Mouse (Mus musculus) midbrain, embryonic 12.5 days (tissue): Measurements from ENCODE around the gene Rprd1b. TPM values are rescaled to one million over a fixed set of nuclear protein-coding genes. Genes with fewer than 3 reads are reported as not detected.

ENCODE experiments used
- ATAC-seq: fragments of 200-750 bp; cut with Nextera tagmentation; 2 replicates; pipeline ENCODE4 v1.8.0; 2017; ENCODE audit warnings: low read depth, moderate TSS enrichment, moderate library complexity; ENCODE audit not compliant: low FRiP score
- H3K27ac ChIP-seq: fragments of 300-500 bp; sonication (generic); replicated peaks from 2 replicates; pipeline ENCODE4 v1.5.1; 2016; ENCODE audit warnings: mild to moderate bottlenecking
- H3K27me3 ChIP-seq: fragments of 300-500 bp; sonication (generic); 2 replicates; pipeline ENCODE4 v1.6.1; 2016; ENCODE audit warnings: mild to moderate bottlenecking
- H3K36me3 ChIP-seq: fragments of 300-500 bp; sonication (generic); 2 replicates; pipeline ENCODE4 v1.6.1; 2016
- H3K4me1 ChIP-seq: fragments of 300-500 bp; sonication (generic); 2 replicates; pipeline ENCODE4 v1.6.1; 2016
- H3K4me2 ChIP-seq: fragments of 300-500 bp; sonication (generic); replicated peaks from 2 replicates; pipeline ENCODE4 v1.6.1; 2016; ENCODE audit warnings: mild to moderate bottlenecking, moderate library complexity
- H3K4me3 ChIP-seq: fragments of 300-500 bp; sonication (generic); 2 replicates; pipeline ENCODE4 v1.5.1; 2016; ENCODE audit warnings: mild to moderate bottlenecking
- H3K9ac ChIP-seq: fragments of 300-500 bp; sonication (generic); replicated peaks from 2 replicates; pipeline ENCODE4 v1.6.1; 2016; ENCODE audit warnings: mild to moderate bottlenecking, moderate library complexity
- H3K9me3 ChIP-seq: fragments of 300-500 bp; sonication (generic); 2 replicates; pipeline ENCODE4 v1.6.1; 2016; ENCODE audit warnings: mild to moderate bottlenecking
- WGBS: fragments of 180-500 bp; shearing (Covaris S2); methylation state at CpG from one replicate; pipeline ENCODE4 v1.1.7; 2016; 5-methylcytosine and 5-hydroxymethylcytosine counted together
- polyA plus RNA-seq: library from polyadenylated mRNA; unstranded; fragments of >200 nt; fragmentation: Nextera tagmentation; extraction: Ambion mirVana; gene quantifications from 2 replicates; pipeline ENCODE4 v1.2.1, GENCODE M21; 2016

Gene Rprd1b
- polyA plus RNA-seq, 1 experiment from 2014 or later = 57.9 TPM

DNA sequence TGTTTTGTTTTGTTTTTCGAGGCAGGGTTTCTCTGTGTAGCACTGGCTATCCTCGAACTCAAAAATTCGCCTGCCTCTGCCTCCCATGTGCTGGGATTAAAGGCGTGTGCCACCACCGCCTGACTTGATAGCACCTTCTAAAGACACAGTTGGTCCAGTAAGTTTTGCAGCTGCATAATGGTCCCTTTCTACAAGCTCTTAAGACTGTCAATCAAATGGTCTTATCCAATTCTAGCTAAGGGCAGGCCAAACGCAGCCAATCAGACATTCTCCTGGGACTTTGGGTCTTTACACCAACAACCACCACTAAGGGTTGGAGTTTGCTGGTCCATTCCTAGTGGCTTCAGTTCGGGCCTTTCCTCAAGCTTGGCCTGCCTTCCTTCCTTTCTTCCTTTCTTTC, 126.8 kb downstream of the Rprd1b start:
- Histone ChIP-seq H3K36me3 (no peaks in the 10 kb centered on the region), H3K27me3 (0 out of 2 replicates have a peak, but pooled peaks cover 4% of the 10 kb centered on the region), H3K4me1 (peaks cover 15% of the 10 kb centered on the region), H3K4me3 (no peak overlapping the region), H3K9me3 (0 out of 2 replicates have a peak, but pooled peaks cover 4% of the 10 kb centered on the region), H3K4me2 (no peak overlapping the region), H3K27ac (no peak overlapping the region), H3K9ac (no peak overlapping the region)
- whole genome bisulfite sequencing = 90% methylated on average over 7 of the region's 7 CpGs
- ATAC-seq = no peak

DNA sequence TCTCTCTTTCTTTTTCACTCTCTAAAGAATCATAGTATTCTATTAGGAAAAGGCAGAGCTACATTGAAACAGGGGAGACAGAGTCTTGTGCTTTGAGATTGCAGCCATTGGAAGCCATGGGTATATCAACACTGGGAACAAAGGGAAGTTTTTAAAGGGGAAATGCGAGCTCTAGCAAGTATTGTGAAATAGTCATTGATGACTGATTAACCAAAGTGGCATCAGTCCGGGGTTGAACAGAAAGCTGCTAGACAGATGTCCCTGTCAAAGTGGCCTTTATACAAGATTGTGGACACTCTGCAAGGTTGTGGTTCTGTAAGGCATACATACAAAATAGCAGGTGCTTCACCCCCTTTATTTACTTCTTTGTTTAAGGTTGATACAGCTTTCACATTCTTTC, 127.3 kb downstream of the Rprd1b start:
- no peak overlapping the region for H3K9ac ChIP-seq
- no peak for ATAC-seq
- H3K9me3 ChIP-seq = 0 out of 2 replicates have a peak, but pooled peaks cover 4% of the 10 kb centered on the region
- 0 out of 2 replicates have a peak, but pooled peaks cover 4% of the 10 kb centered on the region for H3K27me3 ChIP-seq
- no peak overlapping the region for H3K27ac ChIP-seq
- no peak overlapping the region for H3K4me2 ChIP-seq
- H3K4me3 ChIP-seq = no peak overlapping the region
- peaks cover 15% of the 10 kb centered on the region for H3K4me1 ChIP-seq
- H3K36me3 ChIP-seq = no peaks in the 10 kb centered on the region
- WGBS = 87% methylated on average over 2 of the region's 2 CpGs

DNA sequence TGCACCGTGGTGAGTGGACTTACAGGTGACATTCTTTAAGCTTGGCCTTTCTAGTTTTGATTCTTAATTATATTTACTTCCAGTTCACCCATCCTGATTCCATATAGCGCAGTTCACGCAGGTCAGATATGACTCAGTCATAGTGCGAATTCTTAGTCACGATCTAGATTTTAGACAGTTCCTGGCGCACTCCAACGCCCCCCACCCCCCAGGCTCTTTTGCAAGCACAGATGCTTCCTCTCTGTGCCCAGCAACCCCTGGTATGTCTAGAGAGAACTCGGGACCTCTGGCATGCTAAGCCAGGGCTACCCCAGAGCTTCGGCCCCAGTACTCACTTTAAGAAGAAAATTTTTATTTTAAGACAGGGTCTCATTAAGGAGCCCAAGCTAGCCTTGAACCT, 128.2 kb downstream of the Rprd1b start:
- Histone ChIP-seq H3K9ac (no peak overlapping the region), H3K4me2 (no peak overlapping the region), H3K9me3 (no peaks in the 10 kb centered on the region), H3K4me1 (peaks cover 15% of the 10 kb centered on the region), H3K36me3 (no peaks in the 10 kb centered on the region), H3K27me3 (0 out of 2 replicates have a peak, but pooled peaks cover 4% of the 10 kb centered on the region), H3K27ac (no peak overlapping the region), H3K4me3 (no peak overlapping the region)
- WGBS = 90% methylated on average over 9 of the region's 9 CpGs
- no peak for ATAC-seq

DNA sequence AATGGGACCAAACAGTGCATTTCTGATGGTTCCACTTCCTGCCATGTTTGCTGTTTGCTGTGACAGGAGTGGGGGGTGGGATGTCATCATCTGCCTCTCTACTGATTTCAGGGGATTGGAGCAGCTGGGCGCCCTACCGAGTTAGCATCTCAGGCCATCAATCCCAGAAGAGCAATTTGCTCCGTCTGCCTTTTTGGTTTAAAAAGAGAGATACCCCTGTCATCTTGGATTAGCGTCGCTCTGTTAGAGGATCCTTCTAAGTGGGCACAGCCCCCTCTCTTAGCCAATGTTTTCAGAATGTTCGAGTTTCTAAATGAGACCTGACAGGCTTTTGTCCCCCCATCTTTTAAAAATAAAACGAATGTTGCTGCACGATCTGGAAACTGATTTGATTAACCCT, 129.4 kb downstream of the Rprd1b start:
- no peaks in the 10 kb centered on the region for H3K36me3 ChIP-seq
- H3K4me2 ChIP-seq = no peak overlapping the region
- H3K4me1 ChIP-seq = peaks cover 12% of the 10 kb centered on the region
- no peak overlapping the region for H3K4me3 ChIP-seq
- H3K9ac ChIP-seq = no peak overlapping the region
- H3K9me3 ChIP-seq = no peaks in the 10 kb centered on the region
- H3K27me3 ChIP-seq = 0 out of 2 replicates have a peak, but pooled peaks cover 4% of the 10 kb centered on the region
- ATAC-seq = no peak
- H3K27ac ChIP-seq = no peak overlapping the region
- WGBS = 51% methylated on average over 8 of the region's 8 CpGs

DNA sequence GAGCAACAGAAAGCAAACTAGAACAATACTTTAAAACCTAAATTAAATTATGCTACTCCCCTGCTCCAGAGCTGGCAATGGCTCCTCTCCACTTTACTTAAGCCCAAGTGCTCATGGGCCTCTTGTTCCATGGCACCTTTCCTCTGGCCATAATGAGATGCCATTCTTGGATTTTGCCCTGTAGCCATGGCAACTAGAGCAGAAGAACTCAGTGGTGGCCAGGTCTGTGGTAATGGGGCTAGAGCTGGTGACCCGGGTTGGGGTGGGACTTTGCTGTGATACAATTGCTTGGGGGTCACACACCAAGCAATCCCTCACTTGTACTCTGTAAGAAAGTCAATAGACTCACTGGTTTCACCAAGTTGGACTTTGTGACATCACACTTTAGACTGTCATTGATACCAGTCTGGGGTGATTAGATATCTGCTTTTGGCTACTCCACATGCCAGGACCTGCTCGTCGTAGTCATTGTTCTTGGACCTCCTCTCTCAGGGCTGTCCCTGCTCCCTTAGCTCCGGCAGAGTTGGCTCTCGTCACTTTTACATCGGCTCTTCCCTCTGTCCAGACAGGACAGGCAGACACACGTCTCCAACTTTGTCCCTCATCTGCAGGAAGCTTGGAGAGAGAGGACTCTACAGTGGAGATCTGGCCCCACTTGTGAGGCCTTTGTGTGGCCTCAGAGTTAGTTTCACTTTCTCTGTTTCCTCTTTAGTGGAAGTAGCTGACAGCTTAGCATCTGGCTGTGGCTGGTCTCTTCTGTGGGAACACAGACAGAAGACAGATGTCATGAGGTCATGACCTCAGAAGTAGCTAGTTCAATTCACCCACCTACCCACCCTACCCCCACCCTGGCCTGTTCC, 131.3 kb downstream of the Rprd1b start:
- Histone ChIP-seq H3K4me1 (no peaks in the 10 kb centered on the region; the same call in 1 of the 2 replicates), H3K36me3 (no peaks in the 10 kb centered on the region), H3K9me3 (no peaks in the 10 kb centered on the region), H3K9ac (no peak overlapping the region), H3K4me3 (no peak overlapping the region), H3K27ac (no peak overlapping the region), H3K4me2 (no peak overlapping the region), H3K27me3 (no peaks in the 10 kb centered on the region)
- no peak for ATAC-seq
- 61% methylated on average over 7 of the region's 7 CpGs for WGBS

DNA sequence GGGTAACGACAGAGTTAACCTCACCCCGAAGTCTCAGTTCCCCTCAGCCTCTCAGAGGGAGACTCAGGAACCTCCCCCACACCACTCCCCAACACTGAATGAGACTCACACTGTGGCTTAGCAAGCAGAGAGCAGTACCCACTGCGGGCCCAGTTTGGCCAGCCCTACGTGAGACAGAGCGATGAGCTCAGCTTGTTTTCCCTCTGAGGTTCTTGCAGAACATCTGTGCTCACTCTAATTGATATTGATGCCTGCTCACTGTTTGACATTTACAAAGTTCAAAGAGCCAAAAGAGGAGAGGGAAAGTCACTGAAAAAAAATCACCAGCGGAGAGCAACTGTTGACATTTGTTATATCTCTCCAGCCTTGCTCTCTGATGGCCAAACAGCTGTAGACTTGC, 133.5 kb downstream of the Rprd1b start:
- WGBS = 90% methylated on average over 6 of the region's 6 CpGs
- H3K27ac ChIP-seq = no peak overlapping the region
- H3K36me3 ChIP-seq = no peaks in the 10 kb centered on the region
- H3K4me3 ChIP-seq = no peak overlapping the region
- H3K4me2 ChIP-seq = no peak overlapping the region
- H3K4me1 ChIP-seq = no peaks in the 10 kb centered on the region; the same call in 1 of the 2 replicates
- H3K27me3 ChIP-seq = no peaks in the 10 kb centered on the region
- H3K9me3 ChIP-seq = no peaks in the 10 kb centered on the region
- ATAC-seq = no peak
- no peak overlapping the region for H3K9ac ChIP-seq

DNA sequence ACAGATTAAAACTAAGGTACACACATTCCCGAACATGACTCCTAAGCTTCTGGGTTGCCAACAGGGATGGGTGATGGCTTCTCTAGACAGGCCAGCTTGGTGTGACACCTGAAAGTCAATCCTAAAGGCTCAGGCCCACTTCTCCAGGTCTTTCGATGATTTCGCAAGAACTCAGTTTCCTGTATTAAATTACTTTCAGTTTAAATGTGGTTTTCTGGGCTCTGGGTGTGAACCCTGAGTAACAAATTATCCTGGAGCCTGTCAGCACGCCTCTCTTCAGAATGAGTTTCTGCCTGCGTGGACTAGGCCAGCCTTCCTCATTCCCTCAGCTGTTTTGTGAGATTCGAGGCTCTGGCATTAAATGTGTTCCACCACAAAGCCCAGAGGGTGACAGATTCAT, 134.7 kb downstream of the Rprd1b start:
- WGBS = 81% methylated on average over 6 of the region's 6 CpGs
- ATAC-seq = no peak
- no peaks in the 10 kb centered on the region for H3K9me3 ChIP-seq
- no peaks in the 10 kb centered on the region for H3K4me1 ChIP-seq
- no peak overlapping the region for H3K9ac ChIP-seq
- no peak overlapping the region for H3K27ac ChIP-seq
- no peaks in the 10 kb centered on the region for H3K36me3 ChIP-seq
- H3K4me3 ChIP-seq = no peak overlapping the region
- H3K27me3 ChIP-seq = no peaks in the 10 kb centered on the region
- no peak overlapping the region for H3K4me2 ChIP-seq

DNA sequence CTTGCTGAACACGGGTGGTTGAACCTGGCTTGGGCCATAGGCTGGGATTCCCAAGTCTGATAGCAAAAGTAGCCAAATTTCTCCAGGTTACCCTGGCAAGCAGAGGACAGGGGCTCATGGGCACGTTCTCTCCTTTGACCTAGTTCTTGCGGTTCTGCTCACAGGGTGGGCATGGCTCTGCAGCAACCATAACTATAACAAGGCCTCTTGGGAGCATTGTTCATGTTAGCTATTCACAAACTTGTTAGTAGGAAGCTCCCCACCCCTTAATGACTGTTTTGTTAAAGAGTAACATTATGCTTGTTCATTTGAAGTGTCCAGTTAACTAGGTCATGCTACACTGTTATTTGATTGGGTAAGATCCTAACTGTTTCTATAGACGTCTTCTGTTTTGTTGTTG, 137.5 kb downstream of the Rprd1b start:
- 89% methylated on average over 4 of the region's 4 CpGs for WGBS

DNA sequence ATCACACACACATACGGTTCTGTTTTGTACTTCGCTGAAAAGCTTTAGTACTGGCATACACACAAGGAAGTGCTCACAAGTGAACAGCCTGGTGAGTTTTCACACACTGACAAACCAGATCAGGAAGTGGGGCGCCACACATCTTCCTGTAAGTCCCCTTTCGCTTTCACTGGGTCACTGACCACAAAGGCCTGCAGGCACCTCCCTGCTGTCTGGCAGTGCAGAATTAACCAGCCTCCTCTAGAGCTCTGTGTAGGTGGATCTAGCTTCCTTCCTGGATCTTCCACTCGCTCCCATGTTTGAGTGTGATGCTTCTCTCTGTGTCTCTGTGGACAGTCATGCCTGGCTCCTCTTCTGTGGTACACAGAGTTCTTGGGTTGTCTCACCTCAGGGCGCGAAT, 138.3 kb downstream of the Rprd1b start:
- H3K36me3 ChIP-seq = no peaks in the 10 kb centered on the region
- no peak for ATAC-seq
- 83% methylated on average over 7 of the region's 7 CpGs for WGBS

More for the DNA sequence above, 137.5 kb downstream of the Rprd1b start:
- H3K4me3 ChIP-seq = no peak overlapping the region
- no peaks in the 10 kb centered on the region for H3K36me3 ChIP-seq
- H3K27me3 ChIP-seq = no peaks in the 10 kb centered on the region
- ATAC-seq = no peak
- H3K9ac ChIP-seq = no peak overlapping the region
- no peak overlapping the region for H3K4me2 ChIP-seq
- no peaks in the 10 kb centered on the region for H3K4me1 ChIP-seq
- H3K9me3 ChIP-seq = no peaks in the 10 kb centered on the region
- no peak overlapping the region for H3K27ac ChIP-seq

DNA sequence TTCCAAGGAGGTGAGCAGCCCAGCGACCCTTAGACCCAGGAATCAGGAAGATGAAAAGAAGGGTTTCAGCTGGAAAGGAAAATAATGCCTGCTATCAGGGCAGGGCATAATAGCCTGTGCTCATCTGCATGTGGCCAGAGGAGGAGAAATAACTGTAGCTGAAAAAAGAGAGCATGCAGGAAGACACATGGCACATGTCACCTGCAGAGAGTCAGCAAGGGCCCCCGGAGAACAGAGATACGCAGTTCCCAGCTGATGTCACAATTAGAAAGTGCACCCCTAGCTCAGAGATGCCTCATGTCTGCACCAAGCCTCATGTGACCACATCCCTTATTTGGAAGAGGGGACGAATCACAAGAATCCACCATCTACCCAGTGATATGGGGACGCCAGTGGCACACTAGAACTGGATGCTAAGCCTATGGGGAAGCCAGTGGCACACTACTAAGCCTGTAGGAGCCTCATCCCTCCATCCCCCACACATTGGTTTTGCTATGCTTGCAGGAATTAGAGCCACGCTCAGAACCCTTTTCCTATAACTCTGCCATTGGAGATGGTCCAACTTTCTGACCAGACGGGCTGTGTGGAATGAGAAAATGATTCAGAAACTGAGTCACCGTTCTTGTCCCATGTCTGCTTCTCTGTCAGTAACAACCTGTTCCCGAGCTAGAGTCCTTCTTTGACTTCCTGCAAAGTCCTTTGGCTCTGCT, 139.4 kb downstream of the Rprd1b start:
- Histone ChIP-seq H3K4me3 (no peak overlapping the region), H3K4me2 (no peak overlapping the region), H3K27ac (no peak overlapping the region), H3K36me3 (no peaks in the 10 kb centered on the region), H3K4me1 (no peaks in the 10 kb centered on the region), H3K9me3 (no peaks in the 10 kb centered on the region), H3K9ac (no peak overlapping the region), H3K27me3 (no peaks in the 10 kb centered on the region)
- WGBS = 76% methylated on average over 9 of the region's 9 CpGs
- ATAC-seq = no peak

More for the DNA sequence above, 138.3 kb downstream of the Rprd1b start:
- Histone ChIP-seq H3K27me3 (no peaks in the 10 kb centered on the region), H3K4me3 (no peak overlapping the region), H3K27ac (no peak overlapping the region), H3K9me3 (no peaks in the 10 kb centered on the region), H3K4me1 (no peaks in the 10 kb centered on the region), H3K4me2 (no peak overlapping the region), H3K9ac (no peak overlapping the region)

DNA sequence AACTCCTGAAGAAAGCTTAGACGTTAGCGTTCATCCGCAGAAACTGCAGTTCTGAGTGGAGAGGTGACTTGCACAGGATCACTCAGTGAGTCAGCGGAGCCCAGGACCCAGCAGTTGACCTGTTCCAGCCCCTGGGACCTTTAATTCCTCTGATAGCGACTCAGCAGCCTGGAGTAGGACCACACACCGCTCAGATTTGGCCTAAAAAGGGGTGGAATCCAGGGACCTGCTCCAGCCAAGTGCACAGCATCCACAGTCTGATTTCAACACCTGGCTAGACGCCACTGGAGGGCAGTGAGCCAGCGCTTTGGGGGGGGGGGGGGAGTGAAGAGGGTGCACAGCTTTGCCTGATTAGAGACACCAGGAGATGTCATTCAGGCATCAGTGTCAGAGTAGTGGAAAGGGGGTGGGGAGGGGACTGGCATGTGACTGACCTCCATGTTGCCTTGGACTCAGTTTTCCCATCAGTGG, 140.5 kb downstream of the Rprd1b start:
- ATAC-seq = no peak
- H3K36me3 ChIP-seq = no peaks in the 10 kb centered on the region
- H3K4me2 ChIP-seq = no peak overlapping the region
- WGBS = 73% methylated on average over 8 of the region's 8 CpGs
- H3K4me3 ChIP-seq = no peak overlapping the region
- no peaks in the 10 kb centered on the region for H3K4me1 ChIP-seq
- no peaks in the 10 kb centered on the region for H3K9me3 ChIP-seq
- H3K9ac ChIP-seq = no peak overlapping the region
- no peak overlapping the region for H3K27ac ChIP-seq
- no peaks in the 10 kb centered on the region for H3K27me3 ChIP-seq

DNA sequence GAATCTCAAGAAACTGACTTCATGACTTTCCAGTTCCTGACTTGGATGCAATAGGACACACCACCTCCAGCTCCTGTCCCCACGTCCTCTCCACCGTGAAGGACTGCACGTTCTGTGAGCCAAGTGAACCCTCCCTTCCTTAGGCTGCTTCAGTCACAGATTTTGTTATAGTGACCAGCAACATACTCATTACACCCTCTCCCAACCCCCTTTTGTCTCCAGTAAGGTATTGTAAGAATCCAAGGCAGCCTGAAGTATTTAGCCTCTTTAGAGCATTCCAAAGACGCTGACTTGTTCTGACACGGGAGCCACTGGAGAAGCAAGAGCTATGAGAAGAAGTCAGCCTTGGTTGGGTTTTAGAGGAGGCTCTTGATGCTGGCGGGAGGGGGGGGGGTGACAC, 141.1 kb downstream of the Rprd1b start:
- Histone ChIP-seq H3K4me2 (no peak overlapping the region), H3K4me3 (no peak overlapping the region), H3K9me3 (no peaks in the 10 kb centered on the region), H3K4me1 (no peaks in the 10 kb centered on the region), H3K27ac (no peak overlapping the region), H3K36me3 (no peaks in the 10 kb centered on the region), H3K9ac (no peak overlapping the region), H3K27me3 (no peaks in the 10 kb centered on the region)
- WGBS = 83% methylated on average over 6 of the region's 6 CpGs
- no peak for ATAC-seq
